Mouse (Mus musculus) mesoderm, embryonic 11.5 days (tissue): Measurements from ENCODE around the gene Serpinc1.
A peak's percentile ranks its signal among the peaks of the same experiment; 100 is the strongest.
"Not testable (repeated sequence)": the region's sequence is repeated elsewhere in the genome, so short reads cannot be mapped to it uniquely, and the experiment has no call there.

ENCODE experiments used
- DNase-seq: peaks from one replicate; pipeline ENCODE4 v3.0.0-alpha.2; 2012; ENCODE audit warnings: low read depth, low spot score

Gene Serpinc1

GRCm38 (mm10) chr1:161020051-161020450, 41.7 kb downstream of the Serpinc1 start:
- DNase-seq: no peak

GRCm38 (mm10) chr1:161025410-161026210, 47.2 kb downstream of the Serpinc1 start:
- no peak for DNase-seq

GRCm38 (mm10) chr1:161027196-161027595, 48.8 kb downstream of the Serpinc1 start:
- DNase-seq: no peak

- DNase-seq: not testable (repeated sequence)
Measured at GRCm38 (mm10) chr1:161028427-161028826, 50.0 kb downstream of the Serpinc1 start.

- no peak for DNase-seq
Measured at GRCm38 (mm10) chr1:161030058-161030457, 51.7 kb downstream of the Serpinc1 start.

GRCm38 (mm10) chr1:161031881-161032280, 53.5 kb downstream of the Serpinc1 start:
- DNase-seq: no peak

GRCm38 (mm10) chr1:161032345-161032744, 54.0 kb downstream of the Serpinc1 start:
- DNase-seq: no peak

- no peak for DNase-seq
Measured at GRCm38 (mm10) chr1:161033856-161034434, 55.6 kb downstream of the Serpinc1 start.

GRCm38 (mm10) chr1:161034435-161035280, 56.3 kb downstream of the Serpinc1 start, which contains the start of gene Zbtb37:
Zbtb37 (minus strand) TSS chr1:161034849.
- peak; percentile 100 for DNase-seq

GRCm38 (mm10) chr1:161035281-161035785, 56.9 kb downstream of the Serpinc1 start:
- DNase-seq: peak; percentile 70

- peak; percentile 43 for DNase-seq
Measured at GRCm38 (mm10) chr1:161035786-161036404, 57.5 kb downstream of the Serpinc1 start.

- DNase-seq: peak; percentile 34
Measured at GRCm38 (mm10) chr1:161036411-161036841, 58.0 kb downstream of the Serpinc1 start.

- no peak for DNase-seq
Measured at GRCm38 (mm10) chr1:161037026-161037425, 58.6 kb downstream of the Serpinc1 start.

- no peak for DNase-seq
Measured at GRCm38 (mm10) chr1:161037599-161037998, 59.2 kb downstream of the Serpinc1 start.

GRCm38 (mm10) chr1:161038004-161038403, 59.6 kb downstream of the Serpinc1 start:
- DNase-seq: no peak

GRCm38 (mm10) chr1:161038968-161039721, 60.8 kb downstream of the Serpinc1 start:
- DNase-seq: no peak

- DNase-seq: peak; percentile 56
Measured at GRCm38 (mm10) chr1:161039741-161040425, 61.5 kb downstream of the Serpinc1 start.

- no peak for DNase-seq
Measured at GRCm38 (mm10) chr1:161040426-161040770, 62.0 kb downstream of the Serpinc1 start.

GRCm38 (mm10) chr1:161040855-161041254, 62.5 kb downstream of the Serpinc1 start:
- DNase-seq: no peak
